Mouse (Mus musculus): ENCODE measurements around the gene C530008M17Rik. TPM values are rescaled to one million over a fixed set of nuclear protein-coding genes. Genes with fewer than 3 reads are reported as not detected.

C530008M17Rik gene
- polyA plus RNA-seq, 1 experiment from 2014 or later: 44.6 TPM

- ATAC-seq: no peak
- H3K4me2 ChIP-seq (ENCODE audit: low read length): no peak overlapping the region
- H3K4me3 ChIP-seq (ENCODE audit: low read depth, low read length): no peak overlapping the region
- H3K9ac ChIP-seq (ENCODE audit: low read length): peak overlapping the region; percentile 17; the same call in 1 of the 2 replicates
- WGBS: 31% methylated on average over 25 of the region's 25 CpGs
- H3K4me1 ChIP-seq (ENCODE audit: control insufficient read depth, insufficient read depth, low read length): peaks cover 3% of the 10 kb centered on the region; the same call in 1 of the 2 replicates
- 0 out of 2 replicates have a peak, but pooled peaks cover 7% of the 10 kb centered on the region for H3K27me3 ChIP-seq (replicated peaks; ENCODE audit: control insufficient read depth, insufficient read depth, low read length)
- peak; percentile 47 for DNase-seq (ENCODE audit: low spot score)
- H3K9me3 ChIP-seq (replicated peaks; ENCODE audit: control insufficient read depth, low read length): no peaks in the 10 kb centered on the region
- peaks cover 54% of the 10 kb centered on the region for H3K36me3 ChIP-seq (ENCODE audit: control insufficient read depth, insufficient read depth, low read length)
- H3K27ac ChIP-seq (ENCODE audit: low read depth, low read length): no peak overlapping the region
Observed at GRCm38 (mm10) chr5:76855829-76856600, 199.7 kb downstream of the C530008M17Rik start.

GRCm38 (mm10) chr5:76857103-76858015 lies 201.0 kb downstream of the C530008M17Rik start:
- Histone ChIP-seq H3K27me3 (replicated peaks; ENCODE audit: control insufficient read depth, insufficient read depth, low read length) (0 out of 2 replicates have a peak, but pooled peaks cover 7% of the 10 kb centered on the region), H3K9ac (ENCODE audit: low read length) (peak overlapping the region; percentile 7; the same call in 1 of the 2 replicates), H3K4me1 (ENCODE audit: control insufficient read depth, insufficient read depth, low read length) (peaks cover 3% of the 10 kb centered on the region; the same call in 1 of the 2 replicates), H3K27ac (ENCODE audit: low read depth, low read length) (no peak overlapping the region), H3K4me3 (ENCODE audit: low read depth, low read length) (no peak overlapping the region), H3K4me2 (ENCODE audit: low read length) (peak overlapping the region; percentile 25), H3K9me3 (replicated peaks; ENCODE audit: control insufficient read depth, low read length) (no peaks in the 10 kb centered on the region), H3K36me3 (ENCODE audit: control insufficient read depth, insufficient read depth, low read length) (peaks cover 51% of the 10 kb centered on the region)
- WGBS: 35% methylated on average over 62 of the region's 62 CpGs
- ATAC-seq (no peak), DNase-seq (ENCODE audit: low spot score) (no peak)

- Histone ChIP-seq H3K4me1 (ENCODE audit: control insufficient read depth, insufficient read depth, low read length) (peaks cover 3% of the 10 kb centered on the region; the same call in 1 of the 2 replicates), H3K9ac (ENCODE audit: low read length) (no peak overlapping the region), H3K36me3 (ENCODE audit: control insufficient read depth, insufficient read depth, low read length) (peaks cover 47% of the 10 kb centered on the region), H3K27ac (ENCODE audit: low read depth, low read length) (no peak overlapping the region), H3K4me2 (ENCODE audit: low read length) (no peak overlapping the region), H3K27me3 (replicated peaks; ENCODE audit: control insufficient read depth, insufficient read depth, low read length) (0 out of 2 replicates have a peak, but pooled peaks cover 7% of the 10 kb centered on the region), H3K9me3 (replicated peaks; ENCODE audit: control insufficient read depth, low read length) (no peaks in the 10 kb centered on the region), H3K4me3 (ENCODE audit: low read depth, low read length) (no peak overlapping the region)
- no peak for ATAC-seq
- 80% methylated on average over 13 of the region's 13 CpGs for WGBS
- DNase-seq (ENCODE audit: low spot score): no peak
Observed at GRCm38 (mm10) chr5:76858444-76858843, 202.1 kb downstream of the C530008M17Rik start.

- H3K4me3 ChIP-seq (ENCODE audit: low read depth, low read length): no peak overlapping the region
- H3K4me1 ChIP-seq (ENCODE audit: control insufficient read depth, insufficient read depth, low read length): no peaks in the 10 kb centered on the region
- H3K9me3 ChIP-seq (replicated peaks; ENCODE audit: control insufficient read depth, low read length): no peaks in the 10 kb centered on the region
- no peak for ATAC-seq
- H3K4me2 ChIP-seq (ENCODE audit: low read length): no peak overlapping the region
- no peak for DNase-seq (ENCODE audit: low spot score)
- no peak overlapping the region for H3K27ac ChIP-seq (ENCODE audit: low read depth, low read length)
- no peaks in the 10 kb centered on the region for H3K27me3 ChIP-seq (replicated peaks; ENCODE audit: control insufficient read depth, insufficient read depth, low read length)
- peaks cover 68% of the 10 kb centered on the region for H3K36me3 ChIP-seq (ENCODE audit: control insufficient read depth, insufficient read depth, low read length)
- no peak overlapping the region for H3K9ac ChIP-seq (ENCODE audit: low read length)
- WGBS: 89% methylated on average over 8 of the region's 8 CpGs
Observed at GRCm38 (mm10) chr5:76866819-76867218, 210.5 kb downstream of the C530008M17Rik start.

GRCm38 (mm10) chr5:76868693-76869286 lies 212.5 kb downstream of the C530008M17Rik start:
- peaks cover 79% of the 10 kb centered on the region for H3K36me3 ChIP-seq (ENCODE audit: control insufficient read depth, insufficient read depth, low read length)
- H3K27me3 ChIP-seq (replicated peaks; ENCODE audit: control insufficient read depth, insufficient read depth, low read length): no peaks in the 10 kb centered on the region
- no peaks in the 10 kb centered on the region for H3K9me3 ChIP-seq (replicated peaks; ENCODE audit: control insufficient read depth, low read length)
- no peak overlapping the region for H3K9ac ChIP-seq (ENCODE audit: low read length)
- DNase-seq (ENCODE audit: low spot score): peak; percentile 53
- ATAC-seq: peak; percentile 61; the same call in 1 of the 2 replicates
- peak overlapping the region; percentile 12 for H3K4me2 ChIP-seq (ENCODE audit: low read length)
- H3K27ac ChIP-seq (ENCODE audit: low read depth, low read length): no peak overlapping the region
- H3K4me3 ChIP-seq (ENCODE audit: low read depth, low read length): no peak overlapping the region
- 25% methylated on average over 16 of the region's 16 CpGs for WGBS
- no peaks in the 10 kb centered on the region for H3K4me1 ChIP-seq (ENCODE audit: control insufficient read depth, insufficient read depth, low read length)

- no peak overlapping the region for H3K4me3 ChIP-seq (ENCODE audit: low read depth, low read length)
- DNase-seq (ENCODE audit: low spot score) (no peak), ATAC-seq (no peak)
- H3K27me3 ChIP-seq (replicated peaks; ENCODE audit: control insufficient read depth, insufficient read depth, low read length): no peaks in the 10 kb centered on the region
- 60% methylated on average over 6 of the region's 6 CpGs for WGBS
- H3K9me3 ChIP-seq (replicated peaks; ENCODE audit: control insufficient read depth, low read length): no peaks in the 10 kb centered on the region
- H3K4me2 ChIP-seq (ENCODE audit: low read length): no peak overlapping the region
- H3K36me3 ChIP-seq (ENCODE audit: control insufficient read depth, insufficient read depth, low read length): peaks cover 83% of the 10 kb centered on the region
- H3K27ac ChIP-seq (ENCODE audit: low read depth, low read length): no peak overlapping the region
- H3K4me1 ChIP-seq (ENCODE audit: control insufficient read depth, insufficient read depth, low read length): no peaks in the 10 kb centered on the region
- H3K9ac ChIP-seq (ENCODE audit: low read length): no peak overlapping the region
Observed at GRCm38 (mm10) chr5:76869553-76869952, 213.2 kb downstream of the C530008M17Rik start.

- Histone ChIP-seq H3K4me3 (ENCODE audit: low read depth, low read length) (no peak overlapping the region), H3K27ac (ENCODE audit: low read depth, low read length) (no peak overlapping the region), H3K27me3 (replicated peaks; ENCODE audit: control insufficient read depth, insufficient read depth, low read length) (no peaks in the 10 kb centered on the region), H3K4me2 (ENCODE audit: low read length) (no peak overlapping the region), H3K4me1 (ENCODE audit: control insufficient read depth, insufficient read depth, low read length) (no peaks in the 10 kb centered on the region), H3K9me3 (replicated peaks; ENCODE audit: control insufficient read depth, low read length) (no peaks in the 10 kb centered on the region), H3K36me3 (ENCODE audit: control insufficient read depth, insufficient read depth, low read length) (peaks cover 57% of the 10 kb centered on the region), H3K9ac (ENCODE audit: low read length) (no peak overlapping the region)
- no peak for ATAC-seq
- no peak for DNase-seq (ENCODE audit: low spot score)
- WGBS: 92% methylated on average over 25 of the region's 25 CpGs
Observed at GRCm38 (mm10) chr5:76876106-76876758, 219.9 kb downstream of the C530008M17Rik start.

- DNase-seq (ENCODE audit: low spot score) (no peak), ATAC-seq (no peak)
- WGBS: 95% methylated on average over 1 of the region's 1 CpGs
- Histone ChIP-seq H3K36me3 (ENCODE audit: control insufficient read depth, insufficient read depth, low read length) (peaks cover 50% of the 10 kb centered on the region), H3K4me3 (ENCODE audit: low read depth, low read length) (no peak overlapping the region), H3K4me2 (ENCODE audit: low read length) (no peak overlapping the region), H3K9ac (ENCODE audit: low read length) (no peak overlapping the region), H3K9me3 (replicated peaks; ENCODE audit: control insufficient read depth, low read length) (no peaks in the 10 kb centered on the region), H3K27ac (ENCODE audit: low read depth, low read length) (no peak overlapping the region), H3K4me1 (ENCODE audit: control insufficient read depth, insufficient read depth, low read length) (no peaks in the 10 kb centered on the region), H3K27me3 (replicated peaks; ENCODE audit: control insufficient read depth, insufficient read depth, low read length) (no peaks in the 10 kb centered on the region)
Observed at GRCm38 (mm10) chr5:76884107-76884506, 227.8 kb downstream of the C530008M17Rik start.

All from forebrain, embryonic 14.5 days (tissue).